Mouse (Mus musculus) liver, embryonic 12.5 days (tissue): ENCODE results near the gene Btbd35f2. TPM values are rescaled to one million over a fixed set of nuclear protein-coding genes. Genes with fewer than 3 reads are reported as not detected.
"Not testable (repeated sequence)": the region's sequence is repeated elsewhere in the genome, so short reads cannot be mapped to it uniquely, and the experiment has no call there.

Experiments used
- ATAC-seq: fragments of 200-750 bp; cut with Nextera tagmentation; 2 replicates; pipeline ENCODE4 v1.8.0; 2017; ENCODE audit warnings: moderate number of reproducible peaks, mild to moderate bottlenecking, moderate library complexity
- H3K27ac ChIP-seq: fragments of 300-500 bp; sonication (generic); 2 replicates; pipeline ENCODE4 v1.5.1; 2016; ENCODE audit warnings: mild to moderate bottlenecking
- H3K27me3 ChIP-seq: fragments of 300-500 bp; sonication (generic); replicated peaks from 2 replicates; pipeline ENCODE4 v1.6.1; 2016; ENCODE audit warnings: mild to moderate bottlenecking, moderate library complexity
- H3K36me3 ChIP-seq: fragments of 300-500 bp; sonication (generic); 2 replicates; pipeline ENCODE4 v1.6.1; 2016; ENCODE audit warnings: mild to moderate bottlenecking, moderate library complexity
- H3K4me1 ChIP-seq: fragments of 300-500 bp; sonication (generic); 2 replicates; pipeline ENCODE4 v1.6.1; 2016
- H3K4me2 ChIP-seq: fragments of 300-500 bp; sonication (generic); 2 replicates; pipeline ENCODE4 v1.6.1; 2016; ENCODE audit warnings: mild to moderate bottlenecking, moderate library complexity
- H3K4me3 ChIP-seq: fragments of 300-500 bp; sonication (generic); 2 replicates; pipeline ENCODE4 v1.5.1; 2016; ENCODE audit warnings: mild to moderate bottlenecking, moderate library complexity
- H3K9ac ChIP-seq: fragments of 300-500 bp; sonication (generic); 2 replicates; pipeline ENCODE4 v1.6.1; 2016; ENCODE audit warnings: mild to moderate bottlenecking, moderate library complexity
- H3K9me3 ChIP-seq: fragments of 300-500 bp; sonication (generic); replicated peaks from 2 replicates; pipeline ENCODE4 v1.6.1; 2016; ENCODE audit warnings: mild to moderate bottlenecking, moderate library complexity
- WGBS: fragments of 180-500 bp; shearing (Covaris S2); methylation state at CpG from one replicate; pipeline ENCODE4 v1.1.7; 2016; ENCODE audit not compliant: insufficient replicate concordance; 5-methylcytosine and 5-hydroxymethylcytosine counted together
- polyA plus RNA-seq: library from polyadenylated mRNA; unstranded; fragments of >200 nt; fragmentation: Nextera tagmentation; extraction: Ambion mirVana; gene quantifications from 2 replicates; pipeline ENCODE4 v1.2.1, GENCODE M21; 2016

Gene Btbd35f2
- polyA plus RNA-seq, result not detected in 2 replicates

GRCm38 (mm10) chrX:32278094-32278493 is at the start of gene Btbd35f2:
Gene Btbd35f2, plus strand, starts transcription at chrX:32278394.
- H3K9me3 ChIP-seq, H3K4me1 ChIP-seq, ATAC-seq, H3K9ac ChIP-seq, H3K36me3 ChIP-seq, H3K27me3 ChIP-seq, H3K4me2 ChIP-seq, H3K4me3 ChIP-seq, H3K27ac ChIP-seq: not testable (repeated sequence)
- no CpG with 5 or more reads among the region's 3 CpGs for WGBS

Other genes with a start within 250 kb of the Btbd35f2 start
- not detected in 2 replicates for gene Btbd35f22, start 230.6 kb upstream of the Btbd35f2 start, polyA plus RNA-seq